Mouse (Mus musculus) liver, embryonic 11.5 days (tissue): ENCODE results near the gene Ccdc141. TPM values are rescaled to one million over a fixed set of nuclear protein-coding genes. Genes with fewer than 3 reads are reported as not detected.

Experiments used
- ATAC-seq: fragments of 200-750 bp; cut with Nextera tagmentation; replicated peaks from 2 replicates; pipeline ENCODE4 v1.8.0; 2017; ENCODE audit warnings: moderate number of reproducible peaks, mild to moderate bottlenecking, moderate TSS enrichment, moderate library complexity; ENCODE audit not compliant: low FRiP score
- DNase-seq: peaks from one replicate; pipeline ENCODE4 v3.0.0-alpha.2; 2017; ENCODE audit warnings: low spot score
- H3K27ac ChIP-seq: fragments of 300-500 bp; sonication (generic); 2 replicates; pipeline ENCODE4 v1.5.1; 2014; ENCODE audit warnings: mild to moderate bottlenecking, low read depth, low read length, control low read depth
- H3K27me3 ChIP-seq: fragments of 300-500 bp; sonication (generic); replicated peaks from 2 replicates; pipeline ENCODE4 v1.6.1; 2014; ENCODE audit warnings: low read length, mixed read lengths; ENCODE audit not compliant: control insufficient read depth, insufficient read depth
- H3K36me3 ChIP-seq: fragments of 300-500 bp; sonication (generic); 2 replicates; pipeline ENCODE4 v1.6.1; 2014; ENCODE audit warnings: mild to moderate bottlenecking, low read length, moderate library complexity, mixed read lengths; ENCODE audit not compliant: control insufficient read depth, insufficient read depth
- H3K4me1 ChIP-seq: fragments of 300-500 bp; sonication (generic); replicated peaks from 2 replicates; pipeline ENCODE4 v1.6.1; 2014; ENCODE audit warnings: low read length, mixed read lengths; ENCODE audit not compliant: control insufficient read depth, insufficient read depth
- H3K4me2 ChIP-seq: fragments of 300-500 bp; sonication (generic); 2 replicates; pipeline ENCODE4 v1.6.1; 2014; ENCODE audit warnings: mild to moderate bottlenecking, control low read depth, moderate library complexity
- H3K4me3 ChIP-seq: fragments of 300-500 bp; sonication (generic); 2 replicates; pipeline ENCODE4 v1.5.1; 2014; ENCODE audit warnings: low read depth, low read length, control low read depth
- H3K9ac ChIP-seq: fragments of 300-500 bp; sonication (generic); 2 replicates; pipeline ENCODE4 v1.6.1; 2014; ENCODE audit warnings: low read depth, low read length, control low read depth
- H3K9me3 ChIP-seq: fragments of 300-500 bp; sonication (generic); 2 replicates; pipeline ENCODE4 v1.6.1; 2016; ENCODE audit warnings: low read length, inconsistent platforms, mixed read lengths; ENCODE audit not compliant: control insufficient read depth
- WGBS: fragments of 180-500 bp; shearing (Covaris S2); extraction: QIAGEN DNeasy Blood & Tissue Kit; methylation state at CpG from one replicate; pipeline ENCODE4 v1.1.7; 2014; 5-methylcytosine and 5-hydroxymethylcytosine counted together
- polyA plus RNA-seq: library from polyadenylated mRNA; unstranded; fragments of >200 nt; fragmentation: Nextera tagmentation; extraction: Ambion mirVana; gene quantifications from 2 replicates; pipeline ENCODE4 v1.2.1, GENCODE M21; 2014

Ccdc141 gene
- polyA plus RNA-seq, 1 experiment from 2014 or later, result 6.3 TPM

- no peak for DNase-seq
- H3K4me2 ChIP-seq, result no peak overlapping the region
- no peak overlapping the region for H3K27ac ChIP-seq
- H3K36me3 ChIP-seq, result no peaks in the 10 kb centered on the region
- H3K4me3 ChIP-seq, result no peak overlapping the region
- 17% methylated on average over 5 of the region's 5 CpGs for WGBS
- H3K27me3 ChIP-seq, result no peaks in the 10 kb centered on the region
- H3K4me1 ChIP-seq, result no peaks in the 10 kb centered on the region
- no peak overlapping the region for H3K9ac ChIP-seq
- H3K9me3 ChIP-seq, result no peaks in the 10 kb centered on the region
- 0 out of 2 replicates have a peak, but pooled peaks have one; percentile 53 for ATAC-seq
These were observed 186.8 kb downstream of the Ccdc141 start for GRCm38 (mm10) chr2:76983601-76984000.

DNA sequence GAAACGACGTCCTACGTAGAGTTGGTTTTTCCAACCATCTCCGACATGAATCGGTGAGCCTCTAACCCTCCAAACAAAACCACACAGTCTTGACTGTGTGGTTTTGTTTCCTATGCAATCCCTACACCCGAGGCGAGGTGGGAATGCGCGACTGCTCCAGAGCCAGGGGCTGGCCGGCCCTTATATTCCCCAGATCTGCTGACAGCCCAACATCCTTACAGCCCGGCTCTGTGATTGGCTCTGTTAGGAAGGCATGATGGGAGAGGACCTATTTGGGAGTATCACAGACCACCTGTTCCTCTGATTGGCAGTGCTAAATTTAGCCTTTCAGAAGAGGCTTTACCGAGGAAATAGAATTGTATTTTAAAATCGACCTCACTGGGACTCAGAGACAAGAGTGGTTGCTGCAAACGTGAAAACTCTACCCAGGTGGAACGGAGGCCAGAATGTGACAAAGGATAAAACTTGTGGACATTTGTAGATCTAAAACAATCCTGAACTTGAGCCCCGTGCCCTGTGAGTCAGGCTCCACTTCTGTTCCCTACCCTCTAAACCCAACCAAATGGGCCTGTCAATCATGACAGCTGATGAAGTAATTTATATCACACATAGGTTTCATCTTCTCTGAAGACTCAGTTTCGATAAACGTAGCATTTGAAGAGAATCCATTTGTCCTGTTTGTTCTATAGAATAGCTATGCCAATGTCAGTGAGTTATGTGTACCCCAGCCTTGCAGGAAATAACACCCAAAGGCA, 187.9 kb downstream of the Ccdc141 start, which contains the start of gene Ttn:
TSS of gene Ttn (minus strand) at position 157 of the 755 bp plus-strand sequence.
- H3K4me3 ChIP-seq, result no peak within 1 kb of the TSS
- no peaks in the 10 kb centered on the region for H3K27me3 ChIP-seq
- H3K27ac ChIP-seq, result no peak within 1 kb of the TSS
- no peaks in the 10 kb centered on the region for H3K9me3 ChIP-seq
- H3K4me2 ChIP-seq, result no peak within 1 kb of the TSS
- ATAC-seq (no peak), DNase-seq (no peak)
- no peaks in the 10 kb centered on the region for H3K4me1 ChIP-seq
- H3K36me3 ChIP-seq, result no peaks in the 10 kb centered on the region
- 71% methylated on average over 18 of the region's 18 CpGs for WGBS
- no peak within 1 kb of the TSS for H3K9ac ChIP-seq

DNA sequence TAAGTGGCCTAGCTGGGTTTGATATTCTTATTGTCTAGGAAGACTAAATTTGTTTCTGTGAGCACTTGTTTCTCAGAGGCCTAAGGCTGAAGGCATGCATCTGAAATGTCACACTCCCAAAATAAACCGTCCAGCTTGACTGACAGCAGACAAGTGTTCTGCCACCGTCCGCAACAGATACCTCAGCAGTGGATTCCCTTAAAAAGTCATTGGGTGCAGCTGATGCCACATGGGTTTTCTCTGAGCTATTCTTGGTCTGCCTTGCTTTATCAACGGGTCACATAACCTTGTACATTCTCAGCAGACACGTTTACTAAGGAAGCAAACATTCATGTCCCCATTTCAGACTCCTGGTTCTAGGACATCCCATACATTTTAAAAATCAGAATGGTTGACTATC, 188.7 kb downstream of the Ccdc141 start:
- no peak for ATAC-seq
- H3K4me3 ChIP-seq, result no peak overlapping the region
- WGBS, result 57% methylated on average over 5 of the region's 5 CpGs
- DNase-seq, result no peak
- no peak overlapping the region for H3K9ac ChIP-seq
- no peaks in the 10 kb centered on the region for H3K9me3 ChIP-seq
- no peaks in the 10 kb centered on the region for H3K27me3 ChIP-seq
- no peak overlapping the region for H3K4me2 ChIP-seq
- H3K36me3 ChIP-seq, result no peaks in the 10 kb centered on the region
- H3K4me1 ChIP-seq, result no peaks in the 10 kb centered on the region
- no peak overlapping the region for H3K27ac ChIP-seq

DNA sequence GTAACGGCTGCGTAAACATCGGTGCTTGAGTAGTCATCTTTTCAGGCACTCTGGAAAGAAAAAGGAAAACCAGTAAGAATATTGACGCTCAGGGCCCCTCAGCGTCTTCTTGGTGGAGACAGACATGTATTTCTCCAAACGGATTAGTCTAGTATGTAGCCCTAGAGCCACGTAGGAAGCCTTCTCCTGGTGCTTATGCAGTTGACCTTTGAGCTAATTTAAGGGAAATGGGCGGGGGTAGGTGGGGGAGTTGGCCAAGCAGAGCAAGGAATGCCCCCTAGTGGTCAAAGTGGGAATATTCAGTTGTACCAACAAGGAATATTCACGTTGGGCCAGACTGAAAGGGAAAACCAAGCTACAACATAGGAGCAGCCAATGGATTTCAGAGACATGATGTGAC, 190.3 kb downstream of the Ccdc141 start:
- 52% methylated on average over 9 of the region's 9 CpGs for WGBS
- Histone ChIP-seq H3K27ac (no peak overlapping the region), H3K4me2 (no peak overlapping the region), H3K36me3 (no peaks in the 10 kb centered on the region), H3K9me3 (no peaks in the 10 kb centered on the region), H3K9ac (no peak overlapping the region), H3K4me1 (no peaks in the 10 kb centered on the region), H3K27me3 (no peaks in the 10 kb centered on the region), H3K4me3 (no peak overlapping the region)
- DNase-seq (no peak), ATAC-seq (no peak; the same call in 1 of the 2 replicates)

DNA sequence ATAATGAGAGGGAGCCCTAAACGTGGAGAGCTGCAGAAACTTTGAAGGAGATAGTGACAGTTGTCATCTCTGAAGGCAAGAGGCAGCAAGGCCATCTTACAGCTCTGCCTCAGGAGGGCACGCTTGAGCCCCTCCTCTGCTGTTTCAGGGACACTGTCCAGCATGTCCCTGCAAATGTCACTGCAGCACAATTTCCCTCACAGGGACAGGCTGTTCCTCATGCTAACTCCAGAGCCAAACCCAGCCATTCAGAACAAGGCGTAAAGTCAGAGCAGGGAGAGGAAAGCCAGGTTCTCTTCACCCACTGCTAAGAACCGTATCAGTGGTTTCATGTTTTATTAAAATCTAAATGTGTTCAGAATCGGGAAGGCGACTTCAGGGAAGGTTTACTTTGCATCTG, 192.8 kb downstream of the Ccdc141 start:
- Histone ChIP-seq H3K9ac (no peak overlapping the region), H3K4me3 (no peak overlapping the region), H3K4me2 (no peak overlapping the region), H3K9me3 (no peaks in the 10 kb centered on the region), H3K27me3 (no peaks in the 10 kb centered on the region), H3K27ac (no peak overlapping the region), H3K36me3 (no peaks in the 10 kb centered on the region), H3K4me1 (no peaks in the 10 kb centered on the region)
- 79% methylated on average over 6 of the region's 6 CpGs for WGBS
- ATAC-seq, result no peak
- no peak for DNase-seq

GRCm38 (mm10) chr2:76972051-76972450, 198.4 kb downstream of the Ccdc141 start:
- WGBS, result 76% methylated on average over 4 of the region's 4 CpGs
- Histone ChIP-seq H3K36me3 (no peaks in the 10 kb centered on the region), H3K27ac (no peak overlapping the region), H3K9me3 (no peaks in the 10 kb centered on the region), H3K9ac (no peak overlapping the region), H3K4me2 (no peak overlapping the region), H3K4me1 (no peaks in the 10 kb centered on the region), H3K27me3 (no peaks in the 10 kb centered on the region), H3K4me3 (no peak overlapping the region)
- ATAC-seq (no peak), DNase-seq (no peak)

- WGBS, result 72% methylated on average over 5 of the region's 5 CpGs
- Histone ChIP-seq H3K4me2 (no peak overlapping the region), H3K4me1 (no peaks in the 10 kb centered on the region), H3K9me3 (no peaks in the 10 kb centered on the region), H3K27ac (no peak overlapping the region), H3K36me3 (no peaks in the 10 kb centered on the region), H3K27me3 (no peaks in the 10 kb centered on the region), H3K9ac (no peak overlapping the region), H3K4me3 (no peak overlapping the region)
- no peak for DNase-seq
- ATAC-seq, result no peak
These were observed 199.4 kb downstream of the Ccdc141 start for GRCm38 (mm10) chr2:76971069-76971468.

DNA sequence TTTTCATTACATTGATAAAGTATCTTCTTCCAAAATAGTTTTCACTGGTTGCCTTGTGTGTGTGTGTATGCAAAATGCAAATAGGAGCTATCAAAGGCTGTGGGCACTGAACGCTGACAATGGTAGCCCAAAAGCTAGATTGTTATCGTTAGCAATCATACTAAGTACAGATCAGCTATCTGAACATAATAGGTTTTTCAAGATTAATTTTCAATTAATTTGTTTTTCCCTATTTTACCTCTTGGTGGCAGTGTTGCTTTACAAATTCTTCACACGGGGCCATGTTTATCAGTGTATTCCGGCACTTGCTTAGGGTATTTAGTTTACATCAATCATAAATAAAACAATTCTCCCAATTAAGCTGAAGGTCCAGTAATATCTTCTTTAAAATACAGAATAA, 199.8 kb downstream of the Ccdc141 start:
- H3K4me2 ChIP-seq, result no peak overlapping the region
- ATAC-seq (no peak), DNase-seq (no peak)
- no peak overlapping the region for H3K4me3 ChIP-seq
- H3K27ac ChIP-seq, result no peak overlapping the region
- 18% methylated on average over 4 of the region's 4 CpGs for WGBS
- H3K9me3 ChIP-seq, result no peaks in the 10 kb centered on the region
- H3K9ac ChIP-seq, result no peak overlapping the region
- H3K27me3 ChIP-seq, result no peaks in the 10 kb centered on the region
- H3K4me1 ChIP-seq, result no peaks in the 10 kb centered on the region
- H3K36me3 ChIP-seq, result no peaks in the 10 kb centered on the region

GRCm38 (mm10) chr2:76970204-76970603, 200.2 kb downstream of the Ccdc141 start:
- Histone ChIP-seq H3K27ac (no peak overlapping the region), H3K36me3 (no peaks in the 10 kb centered on the region), H3K9ac (no peak overlapping the region), H3K4me2 (no peak overlapping the region), H3K4me1 (no peaks in the 10 kb centered on the region), H3K4me3 (no peak overlapping the region), H3K27me3 (no peaks in the 10 kb centered on the region), H3K9me3 (no peaks in the 10 kb centered on the region)
- WGBS, result 32% methylated on average over 6 of the region's 6 CpGs
- DNase-seq (no peak), ATAC-seq (no peak)
